7 mouse cellular contexts compared by ENCODE assay signal in the genomic region with DNA sequence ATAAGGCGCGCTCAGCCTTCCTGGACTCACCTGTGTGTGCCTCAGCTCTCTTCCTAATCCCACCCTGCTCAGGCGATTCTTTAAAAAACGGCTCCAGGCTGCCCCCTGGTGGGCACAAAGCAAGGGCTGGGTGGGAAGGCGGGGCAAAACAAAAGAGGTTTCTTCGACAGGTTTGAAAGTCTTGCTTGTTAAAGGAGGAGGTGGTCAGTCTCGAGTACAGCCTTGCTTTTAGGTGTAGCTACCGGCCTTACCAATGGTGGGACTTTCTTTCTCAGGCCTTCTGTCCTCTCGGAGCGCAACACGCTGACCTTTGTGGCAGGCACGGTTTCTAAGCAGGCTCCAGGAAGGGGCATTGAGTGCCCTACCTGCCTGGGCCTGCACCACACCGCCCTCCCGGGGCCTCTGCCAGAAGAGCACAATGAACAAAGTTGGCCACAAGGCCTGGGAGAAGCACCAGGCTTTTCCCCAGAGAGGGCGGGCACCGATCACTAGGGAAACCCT.
DNase-seq lines count a peak whose midpoint lies in the region; ATAC-seq and TF ChIP-seq lines count a peak whose summit lies in the region.

No protein-coding gene starts in this region.

- peak; percentile 44 to 80 for TF ChIP-seq CTCF in CH12.LX (conservative IDR thresholded peaks at IDR 0.05 in 1 of 2, IDR thresholded peaks at IDR 0.05 in 1 of 2; ENCODE audit: low read depth in 2 of 2, low read length in 2 of 2)

- H3K4me2 ChIP-seq in CH12.LX (ENCODE audit: insufficient read depth, low read depth, poor library complexity, severe bottlenecking) = peak overlapping the region; percentile 80
- H3K4me2 ChIP-seq in limb, embryonic 13.5 days (replicated peaks) = peak overlapping the region; percentile 53
- H3K4me2 ChIP-seq in midbrain, embryonic 13.5 days (replicated peaks) = peak overlapping the region; percentile 43
- H3K4me2 ChIP-seq in stomach, embryonic 15.5 days = peak overlapping the region; percentile 46

- TF ChIP-seq POLR2A in CH12.LX (IDR thresholded peaks at IDR 0.05; ENCODE audit: low read depth, low read length) = no peak; the same call in 1 of the 2 replicates

- H3K4me1 ChIP-seq in CH12.LX (ENCODE audit: control insufficient read depth in 1 of 2, insufficient read depth in 2 of 2) = peaks cover 62 to 89% of the 10 kb centered on the region in 2 experiments
- H3K4me1 ChIP-seq in hindbrain, embryonic 10.5 days (replicated peaks) = peaks cover 50% of the 10 kb centered on the region
- H3K4me1 ChIP-seq in limb, embryonic 13.5 days = peaks cover 79% of the 10 kb centered on the region
- peaks cover 4% of the 10 kb centered on the region; the same call in 1 of the 2 replicates for H3K4me1 ChIP-seq in midbrain, embryonic 13.5 days (replicated peaks)
- H3K4me1 ChIP-seq in stomach, embryonic 15.5 days = peaks cover 61% of the 10 kb centered on the region

- in situ Hi-C loops in CH12.LX (cut with MboI; ENCODE audit: low pct_ligation_motif_present, low pct_unique_long_range_greater_than_20kb, low sequenced_read_pairs) = loop anchor here (5.0 to 25.0 kb wide), 3 partner anchors 72 to 545 kb away; partner anchors contain the start of gene Itpkb

- no peak for TF ChIP-seq EP300 in CH12.LX (IDR thresholded peaks at IDR 0.05; ENCODE audit: low read length)

- peak; percentile 73 for TF ChIP-seq RAD21 in CH12.LX (IDR thresholded peaks at IDR 0.05; ENCODE audit: low read depth, low read length)

- DNase-seq in CH12.LX (ENCODE audit: extremely low read depth) = peak; percentile 85
- peak; percentile 64 for DNase-seq in T-cell, adult 2 months (ENCODE audit: low spot score)
- DNase-seq in embryo, embryonic 11.5 days (ENCODE audit: low read depth, low spot score) = peak; percentile 66
- peak; percentile 85 for DNase-seq in hindbrain, embryonic 10.5 days (ENCODE audit: low spot score)

- no peaks in the 10 kb centered on the region for H3K27me3 ChIP-seq in CH12.LX (replicated peaks)
- H3K27me3 ChIP-seq in hindbrain, embryonic 10.5 days (ENCODE audit: insufficient read depth, poor library complexity, severe bottlenecking) = no peaks in the 10 kb centered on the region
- no peaks in the 10 kb centered on the region for H3K27me3 ChIP-seq in limb, embryonic 13.5 days
- no peaks in the 10 kb centered on the region for H3K27me3 ChIP-seq in midbrain, embryonic 13.5 days
- no peaks in the 10 kb centered on the region for H3K27me3 ChIP-seq in stomach, embryonic 15.5 days (replicated peaks)

- no peaks in the 10 kb centered on the region for H3K9me3 ChIP-seq in CH12.LX (replicated peaks; ENCODE audit: low read length)
- no peaks in the 10 kb centered on the region for H3K9me3 ChIP-seq in hindbrain, embryonic 10.5 days
- H3K9me3 ChIP-seq in limb, embryonic 13.5 days = no peaks in the 10 kb centered on the region
- H3K9me3 ChIP-seq in midbrain, embryonic 13.5 days = no peaks in the 10 kb centered on the region
- no peaks in the 10 kb centered on the region for H3K9me3 ChIP-seq in stomach, embryonic 15.5 days

- peak overlapping the region; percentile 99 for H3K27ac ChIP-seq in CH12.LX (ENCODE audit: insufficient read depth, low read depth)
- peak overlapping the region; percentile 78 for H3K27ac ChIP-seq in hindbrain, embryonic 10.5 days
- H3K27ac ChIP-seq in limb, embryonic 13.5 days = peak overlapping the region; percentile 61; the same call in 1 of the 2 replicates
- no peak overlapping the region; the same call in 1 of the 2 replicates for H3K27ac ChIP-seq in midbrain, embryonic 13.5 days
- peak overlapping the region; percentile 68 for H3K27ac ChIP-seq in stomach, embryonic 15.5 days

- H3K9ac ChIP-seq in CH12.LX (ENCODE audit: insufficient read depth, low read depth) = peak overlapping the region; percentile 68
- H3K9ac ChIP-seq in limb, embryonic 13.5 days = peak overlapping the region; percentile 39; the same call in 1 of the 2 replicates
- H3K9ac ChIP-seq in midbrain, embryonic 13.5 days (replicated peaks) = no peak overlapping the region; the same call in 1 of the 2 replicates
- no peak overlapping the region for H3K9ac ChIP-seq in stomach, embryonic 15.5 days

- 10% methylated on average over 16 of the region's 16 CpGs for WGBS in hindbrain, embryonic 10.5 days
- WGBS in limb, embryonic 13.5 days = 14% methylated on average over 16 of the region's 16 CpGs
- WGBS in midbrain, embryonic 13.5 days = 11% methylated on average over 16 of the region's 16 CpGs
- WGBS in stomach, embryonic 15.5 days = 20% methylated on average over 16 of the region's 16 CpGs

- dilution Hi-C loops in CH12.LX (cut with MboI; ENCODE audit: extremely low pct_ligation_motif_present, extremely low pct_unique_long_range_greater_than_20kb, low sequenced_read_pairs) = no loop called here

- H3K36me3 ChIP-seq in CH12.LX (replicated peaks in 1 of 2; ENCODE audit: control insufficient read depth in 1 of 2, insufficient read depth in 1 of 2, low read length in 1 of 2) = peaks cover 4 to 7% of the 10 kb centered on the region in 2 experiments
- no peaks in the 10 kb centered on the region for H3K36me3 ChIP-seq in hindbrain, embryonic 10.5 days
- H3K36me3 ChIP-seq in limb, embryonic 13.5 days = no peaks in the 10 kb centered on the region
- no peaks in the 10 kb centered on the region for H3K36me3 ChIP-seq in midbrain, embryonic 13.5 days
- no peaks in the 10 kb centered on the region for H3K36me3 ChIP-seq in stomach, embryonic 15.5 days

- peak; percentile 57 for ATAC-seq in limb, embryonic 13.5 days (ENCODE audit: low FRiP score, low read depth)
- peak; percentile 77 for ATAC-seq in midbrain, embryonic 13.5 days
- ATAC-seq in stomach, embryonic 15.5 days (ENCODE audit: insufficient read depth, low FRiP score, low read depth) = peak; percentile 52

- H3K4me3 ChIP-seq in CH12.LX (replicated peaks in 1 of 3; ENCODE audit: low read depth in 2 of 3, low read length in 2 of 3, poor library complexity in 1 of 3) = peak overlapping the region in 2 of 3 experiments; percentile 16 to 35
- H3K4me3 ChIP-seq in hindbrain, embryonic 10.5 days = peak overlapping the region; percentile 40
- 0 out of 2 replicates have a peak overlapping the region, but pooled peaks have one; percentile 16 for H3K4me3 ChIP-seq in limb, embryonic 13.5 days
- H3K4me3 ChIP-seq in midbrain, embryonic 13.5 days (replicated peaks) = no peak overlapping the region
- H3K4me3 ChIP-seq in stomach, embryonic 15.5 days (replicated peaks) = no peak overlapping the region; the same call in 1 of the 2 replicates

- H3K79me2 ChIP-seq in CH12.LX (replicated peaks; ENCODE audit: control insufficient read depth, extremely low read depth, insufficient read depth, poor library complexity, severe bottlenecking) = 0 out of 2 replicates have a peak, but pooled peaks cover 3% of the 10 kb centered on the region

TF ChIP-seq in CH12.LX, 34 proteins besides CTCF, POLR2A, EP300 and RAD21:
- TF ChIP-seq MXI1 (IDR thresholded peaks at IDR 0.05; ENCODE audit: low read depth, low read length) (peak; percentile 69; the same call in 1 of the 2 replicates), NELFE (IDR thresholded peaks at IDR 0.05; ENCODE audit: low read depth, low read length) (peak; percentile 44; the same call in 1 of the 2 replicates), MYC (IDR thresholded peaks at IDR 0.05; ENCODE audit: low read depth, low read length) (peak; percentile 33; the same call in 1 of the 2 replicates), IRF4 (IDR thresholded peaks at IDR 0.05; ENCODE audit: low read depth, low read length) (peak; percentile 8; the same call in 1 of the 2 replicates), ZC3H11A (IDR thresholded peaks at IDR 0.05; ENCODE audit: low read depth, low read length) (peak; percentile 76), ELF1 (IDR thresholded peaks at IDR 0.05; ENCODE audit: low read depth, low read length) (peak; percentile 3; the same call in 1 of the 2 replicates), PAX5 (IDR thresholded peaks at IDR 0.05; ENCODE audit: low read length) (no peak), SMC3 (IDR thresholded peaks at IDR 0.05; ENCODE audit: low read depth, low read length) (peak; percentile 92), KAT2A (IDR thresholded peaks at IDR 0.05; ENCODE audit: insufficient replicate concordance, low read length) (no peak), USF2 (conservative IDR thresholded peaks at IDR 0.05; ENCODE audit: low read depth, low read length) (no peak), JUN (IDR thresholded peaks at IDR 0.05; ENCODE audit: insufficient read depth, low read depth, low read length) (no peak), JUND (conservative IDR thresholded peaks at IDR 0.05; ENCODE audit: low read depth, low read length) (no peak), SIN3A (IDR thresholded peaks at IDR 0.05; ENCODE audit: low read length) (0 out of 2 replicates have a peak, but pooled peaks have one; percentile 21), TCF12 (IDR thresholded peaks at IDR 0.05; ENCODE audit: low read depth, low read length) (no peak), BHLHE40 (IDR thresholded peaks at IDR 0.05; ENCODE audit: low read depth, low read length) (peak; percentile 29; the same call in 1 of the 2 replicates), CHD1 (IDR thresholded peaks at IDR 0.05; ENCODE audit: low read depth, low read length) (0 out of 2 replicates have a peak, but pooled peaks have one; percentile 24)

Comparison
In these comparisons a context has a peak if more than half of its experiments do, and no peak if none do; other contexts are left out.
1. H3K4me3 ChIP-seq: peak in CH12.LX (2 of 3), hindbrain, embryonic 10.5 days (single experiment) and limb, embryonic 13.5 days (single experiment); none in midbrain, embryonic 13.5 days (single experiment) and stomach, embryonic 15.5 days (single experiment).
2. H3K9ac ChIP-seq: peak in CH12.LX (single experiment) and limb, embryonic 13.5 days (single experiment); none in midbrain, embryonic 13.5 days (single experiment) and stomach, embryonic 15.5 days (single experiment).
3. Peak in every context shown above with its lines, with median percentiles within 50 percentile points of each other: DNase-seq, H3K4me2 ChIP-seq and ATAC-seq.